Comparison of ENCODE assay signal across 22 mouse cellular contexts in the genomic region with DNA sequence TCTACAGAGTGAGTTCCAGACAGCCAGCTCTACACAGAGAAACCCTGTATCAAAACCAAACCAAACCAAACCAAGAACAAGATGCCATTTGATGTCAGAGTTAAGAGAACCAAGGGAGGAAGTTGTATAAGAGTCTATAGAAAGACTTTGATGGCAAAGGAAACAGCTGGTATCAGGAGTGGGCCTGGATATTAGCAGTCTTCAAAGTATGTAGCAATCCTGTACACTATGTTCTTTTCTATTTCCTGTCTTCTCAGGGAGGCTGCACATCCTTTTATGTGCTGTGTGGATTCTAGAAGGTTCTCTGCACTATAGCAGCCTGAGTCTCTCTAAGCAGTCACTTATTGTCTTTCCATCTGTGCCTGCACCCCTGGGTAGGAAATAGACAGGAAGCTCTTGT. TPM values are rescaled to one million over a fixed set of nuclear protein-coding genes. Genes with fewer than 3 reads are reported as not detected.
"Had no signal": no experiment of that assay in that cellular context is flagged by ENCODE, and none has a peak within 500 bp of the region (broad histone marks: within the 10 kb centered on the region; RNA-seq: fewer than 3 reads in every experiment).

No protein-coding gene starts in this region.

- ATAC-seq: inflammation-experienced regulatory T-cells, adult 6 months; intestine, postnatal 0 days; liver, embryonic 12.5 days; midbrain, embryonic 15.5 days had no signal

- H3K4me3 ChIP-seq: layer of hippocampus, adult 2 months; liver, embryonic 12.5 days; lung, embryonic 15.5 days; megakaryocyte, embryonic 14.5 days; midbrain, embryonic 15.5 days; neural tube, embryonic 13.5 days had no signal

- DNase-seq: kidney, adult 9 months; kidney, postnatal 10 days; kidney, postnatal 4 days; left cerebral cortex, postnatal 4 days; right cerebral cortex, postnatal 14 days had no signal

- H3K4me2 ChIP-seq: liver, embryonic 12.5 days; lung, embryonic 15.5 days; midbrain, embryonic 11.5 days; midbrain, embryonic 15.5 days; neural tube, embryonic 13.5 days had no signal

- H3K9me3 ChIP-seq: liver, embryonic 12.5 days; lung, embryonic 15.5 days; midbrain, embryonic 15.5 days; neural tube, embryonic 13.5 days had no signal

- H3K27me3 ChIP-seq: lung, embryonic 15.5 days; midbrain, embryonic 15.5 days; neural tube, embryonic 13.5 days had no signal

- H3K9ac ChIP-seq: liver, embryonic 12.5 days; lung, embryonic 15.5 days; midbrain, embryonic 15.5 days; neural tube, embryonic 13.5 days had no signal

- H3K36me3 ChIP-seq: liver, embryonic 12.5 days; lung, embryonic 15.5 days; midbrain, embryonic 15.5 days; neural tube, embryonic 13.5 days had no signal

- H3K27ac ChIP-seq: layer of hippocampus, adult 2 months; liver, embryonic 12.5 days; macrophage; midbrain, embryonic 15.5 days; neural tube, embryonic 13.5 days; stomach, postnatal 0 days had no signal

RNA-seq across cellular contexts. Expression of a gene that starts 27.9 kb away (rescaled TPM):
- total RNA-seq: monocyte, adult 5-6 weeks had no signal
- polyA plus RNA-seq: inflammation-experienced regulatory T-cells, adult 6 months; liver, embryonic 12.5 days; liver, embryonic 16.5 days; macrophage had no signal

RNA-seq across cellular contexts. Expression of a gene that starts 33.8 kb away (rescaled TPM):
- total RNA-seq: layer of hippocampus, adult 2 months; layer of hippocampus, postnatal 14 days; left cerebral cortex, adult 18-20 months; left cerebral cortex, postnatal 10 days; left cerebral cortex, postnatal 4 days; monocyte, adult 5-6 weeks had no signal
- polyA plus RNA-seq: inflammation-experienced regulatory T-cells, adult 6 months; intestine, postnatal 0 days; limb, embryonic 14.5 days; liver, embryonic 16.5 days; macrophage; midbrain, embryonic 11.5 days; midbrain, embryonic 15.5 days; neural tube, embryonic 13.5 days had no signal
